Mouse (Mus musculus) liver, postnatal 0 days (tissue): ENCODE results near the gene Gm37240. TPM values are rescaled to one million over a fixed set of nuclear protein-coding genes. Genes with fewer than 3 reads are reported as not detected.

Experiments used
- ATAC-seq: fragments of 200-750 bp; cut with Nextera tagmentation; 2 replicates; pipeline ENCODE4 v1.8.0; 2017; ENCODE audit warnings: mild to moderate bottlenecking, moderate library complexity
- DNase-seq: peaks from one replicate; pipeline ENCODE4 v3.0.0-alpha.2; 2016
- H3K27ac ChIP-seq: fragments of 300-500 bp; sonication (generic); 2 replicates; pipeline ENCODE4 v1.5.1; 2014; ENCODE audit warnings: antibody characterized with exemption, moderate library complexity, mild to moderate bottlenecking, low read depth
- H3K27me3 ChIP-seq: fragments of 300-500 bp; sonication (generic); 2 replicates; pipeline ENCODE4 v1.6.1; 2014; ENCODE audit warnings: low read length, control low read depth, mixed read lengths; ENCODE audit not compliant: insufficient read depth
- H3K36me3 ChIP-seq: fragments of 300-500 bp; sonication (generic); replicated peaks from 2 replicates; pipeline ENCODE4 v1.6.1; 2014; ENCODE audit warnings: mild to moderate bottlenecking, control low read depth, low read length, moderate library complexity, mixed read lengths; ENCODE audit not compliant: insufficient read depth
- H3K4me1 ChIP-seq: fragments of 300-500 bp; sonication (generic); 2 replicates; pipeline ENCODE4 v1.6.1; 2014; ENCODE audit warnings: antibody characterized with exemption, mild to moderate bottlenecking, control low read depth; ENCODE audit not compliant: insufficient read depth
- H3K4me2 ChIP-seq: fragments of 300-500 bp; sonication (generic); 2 replicates; pipeline ENCODE4 v1.6.1; 2014; ENCODE audit warnings: low read depth, mild to moderate bottlenecking, low read length, moderate library complexity, mixed read lengths
- H3K4me3 ChIP-seq: fragments of 300-500 bp; sonication (generic); 2 replicates; pipeline ENCODE4 v1.5.1; 2014; ENCODE audit warnings: low read depth, low read length
- H3K9ac ChIP-seq: fragments of 300-500 bp; sonication (generic); replicated peaks from 2 replicates; pipeline ENCODE4 v1.6.1; 2014; ENCODE audit warnings: mild to moderate bottlenecking, moderate library complexity
- H3K9me3 ChIP-seq: fragments of 300-500 bp; sonication (generic); 2 replicates; pipeline ENCODE4 v1.6.1; 2016; ENCODE audit warnings: mild to moderate bottlenecking, control low read depth, low read length, mixed read lengths
- CTCF ChIP-seq: sonication (generic); IDR thresholded peaks from 2 replicates; pipeline ENCODE4 v1.5.1; 2016; ENCODE audit warnings: antibody characterized with exemption, low read depth
- EP300 ChIP-seq: IDR thresholded peaks from 2 replicates; pipeline ENCODE4 v1.6.1; 2016; ENCODE audit warnings: antibody characterized with exemption, low read depth, mild to moderate bottlenecking
- WGBS: fragments of 180-500 bp; shearing (Covaris S2); extraction: QIAGEN DNeasy Blood & Tissue Kit; methylation state at CpG from one replicate; pipeline ENCODE4 v1.1.7; 2014; ENCODE audit not compliant: insufficient replicate concordance; 5-methylcytosine and 5-hydroxymethylcytosine counted together
- polyA plus RNA-seq: library from polyadenylated mRNA; unstranded; fragments of >200 nt; fragmentation: Nextera tagmentation; extraction: Ambion mirVana; gene quantifications from 2 replicates; pipeline ENCODE4 v1.2.1, GENCODE M21; 2015

Gene Gm37240
- polyA plus RNA-seq, 1 experiment from 2014 or later, result 0.72 TPM

GRCm38 (mm10) chr3:85454001-85454400 is 433.3 kb downstream of the Gm37240 start:
- Histone ChIP-seq H3K4me2 (no peak overlapping the region), H3K27ac (no peak overlapping the region), H3K9ac (no peak overlapping the region), H3K4me3 (no peak overlapping the region), H3K36me3 (no peaks in the 10 kb centered on the region), H3K9me3 (no peaks in the 10 kb centered on the region), H3K27me3 (no peaks in the 10 kb centered on the region), H3K4me1 (no peaks in the 10 kb centered on the region)
- 63% methylated on average over 6 of the region's 6 CpGs for WGBS
- DNase-seq (no peak), ATAC-seq (no peak)
- no peak for TF ChIP-seq CTCF
- TF ChIP-seq EP300, result no peak

GRCm38 (mm10) chr3:85449461-85449860 is 437.9 kb downstream of the Gm37240 start:
- no peaks in the 10 kb centered on the region for H3K36me3 ChIP-seq
- no peaks in the 10 kb centered on the region for H3K9me3 ChIP-seq
- H3K4me2 ChIP-seq, result no peak overlapping the region
- H3K4me1 ChIP-seq, result no peaks in the 10 kb centered on the region
- H3K27me3 ChIP-seq, result no peaks in the 10 kb centered on the region
- ATAC-seq, result no peak
- TF ChIP-seq EP300 (no peak), CTCF (no peak)
- DNase-seq, result no peak
- H3K9ac ChIP-seq, result no peak overlapping the region
- 77% methylated on average over 4 of the region's 4 CpGs for WGBS
- H3K4me3 ChIP-seq, result no peak overlapping the region
- no peak overlapping the region for H3K27ac ChIP-seq

GRCm38 (mm10) chr3:85442781-85443180 is 444.5 kb downstream of the Gm37240 start:
- TF ChIP-seq EP300 (no peak), CTCF (no peak)
- Histone ChIP-seq H3K4me1 (no peaks in the 10 kb centered on the region), H3K4me2 (no peak overlapping the region), H3K27ac (no peak overlapping the region), H3K36me3 (no peaks in the 10 kb centered on the region), H3K9ac (no peak overlapping the region), H3K9me3 (no peaks in the 10 kb centered on the region), H3K27me3 (no peaks in the 10 kb centered on the region), H3K4me3 (no peak overlapping the region)
- no peak for ATAC-seq
- DNase-seq, result no peak
- 84% methylated on average over 5 of the region's 5 CpGs for WGBS

DNA sequence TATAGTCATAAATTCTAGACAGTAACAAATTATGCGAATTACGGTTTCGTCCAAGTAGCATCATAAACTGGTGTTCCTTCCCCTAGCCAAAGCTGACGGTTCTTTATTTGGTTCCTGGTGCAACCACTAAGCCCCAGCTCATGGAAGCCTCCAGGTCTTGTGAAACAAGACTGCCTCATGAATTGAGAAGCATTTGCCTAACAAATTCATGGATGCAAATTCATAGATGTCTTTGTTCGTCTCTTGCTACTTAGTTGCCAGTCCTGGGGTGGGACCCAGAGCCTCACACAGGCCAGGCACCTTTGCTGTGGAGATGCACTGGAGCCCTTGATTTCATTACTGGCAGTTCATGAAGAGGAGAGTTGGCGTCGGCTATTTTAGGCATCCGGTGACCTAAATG is 445.1 kb downstream of the Gm37240 start:
- H3K27me3 ChIP-seq, result no peaks in the 10 kb centered on the region
- no peaks in the 10 kb centered on the region for H3K36me3 ChIP-seq
- H3K4me1 ChIP-seq, result no peaks in the 10 kb centered on the region
- DNase-seq, result no peak
- H3K9me3 ChIP-seq, result no peaks in the 10 kb centered on the region
- no peak overlapping the region for H3K9ac ChIP-seq
- no peak overlapping the region for H3K27ac ChIP-seq
- TF ChIP-seq CTCF (no peak), EP300 (no peak)
- H3K4me2 ChIP-seq, result no peak overlapping the region
- 80% methylated on average over 8 of the region's 8 CpGs for WGBS
- no peak for ATAC-seq
- H3K4me3 ChIP-seq, result no peak overlapping the region

DNA sequence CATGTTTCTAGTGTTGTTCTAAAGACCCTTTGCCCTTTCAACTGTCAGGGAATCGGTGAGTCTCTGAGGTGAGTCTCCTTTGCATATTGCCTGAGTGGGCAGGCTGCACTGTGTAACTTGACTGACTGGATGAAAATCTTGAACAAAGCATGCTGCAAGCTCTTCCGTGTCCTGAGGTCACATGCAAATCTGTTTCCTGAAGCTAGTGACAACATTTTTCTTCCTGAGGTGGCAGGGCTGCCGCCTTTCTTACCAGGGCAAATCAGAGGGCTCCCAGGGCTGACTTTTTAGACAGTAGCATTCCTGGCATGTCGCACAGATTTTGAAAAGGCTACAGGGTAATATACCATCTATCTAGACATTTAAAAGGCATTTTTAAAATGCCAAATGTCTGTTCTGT is 451.9 kb downstream of the Gm37240 start:
- Histone ChIP-seq H3K36me3 (no peaks in the 10 kb centered on the region), H3K9me3 (no peaks in the 10 kb centered on the region), H3K27ac (no peak overlapping the region), H3K27me3 (no peaks in the 10 kb centered on the region), H3K4me3 (no peak overlapping the region), H3K4me2 (no peak overlapping the region), H3K9ac (no peak overlapping the region), H3K4me1 (no peaks in the 10 kb centered on the region)
- 52% methylated on average over 4 of the region's 4 CpGs for WGBS
- TF ChIP-seq CTCF (no peak), EP300 (no peak)
- DNase-seq (no peak), ATAC-seq (no peak)

- Histone ChIP-seq H3K27ac (no peak overlapping the region), H3K4me3 (no peak overlapping the region), H3K4me1 (no peaks in the 10 kb centered on the region), H3K4me2 (no peak overlapping the region), H3K9me3 (no peaks in the 10 kb centered on the region), H3K9ac (no peak overlapping the region), H3K36me3 (no peaks in the 10 kb centered on the region), H3K27me3 (no peaks in the 10 kb centered on the region)
- DNase-seq (no peak), ATAC-seq (no peak)
- TF ChIP-seq CTCF (no peak), EP300 (no peak)
- 83% methylated on average over 4 of the region's 4 CpGs for WGBS
These were observed 456.1 kb downstream of the Gm37240 start for GRCm38 (mm10) chr3:85431208-85431607.

DNA sequence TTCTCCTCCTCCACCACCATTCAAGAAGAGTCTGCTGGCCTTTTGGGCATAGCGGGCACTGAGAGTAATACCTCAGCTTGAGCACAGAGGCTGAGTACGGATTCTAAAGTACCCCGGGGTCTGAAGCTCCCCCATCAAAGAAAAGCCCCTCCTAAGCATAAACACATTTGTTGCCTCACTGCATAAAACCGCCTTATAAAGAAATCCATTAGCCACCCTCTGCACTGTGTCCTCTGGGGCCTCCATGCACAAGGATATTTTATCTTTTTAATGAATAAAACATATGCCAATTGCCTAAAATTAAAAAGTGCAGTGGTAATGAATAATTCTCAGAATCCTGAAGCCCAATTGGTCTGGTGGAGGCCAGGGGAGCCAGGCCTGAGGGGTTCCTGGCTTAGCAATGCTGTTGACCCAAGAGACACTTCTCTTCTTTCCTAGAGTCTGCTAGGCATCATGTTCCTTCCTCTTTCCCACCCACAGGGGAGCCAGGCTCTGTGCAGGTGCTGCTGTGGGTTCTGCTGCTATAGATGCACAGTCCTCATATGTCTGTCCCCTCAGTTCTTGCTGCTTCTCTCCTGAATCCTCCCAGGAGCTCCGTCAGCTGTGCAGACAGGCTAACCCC is 463.8 kb downstream of the Gm37240 start:
- ATAC-seq (no peak), DNase-seq (no peak)
- Histone ChIP-seq H3K4me3 (no peak overlapping the region), H3K9ac (no peak overlapping the region), H3K9me3 (no peaks in the 10 kb centered on the region), H3K27me3 (no peaks in the 10 kb centered on the region), H3K27ac (no peak overlapping the region), H3K4me1 (no peaks in the 10 kb centered on the region), H3K4me2 (no peak overlapping the region), H3K36me3 (no peaks in the 10 kb centered on the region)
- 78% methylated on average over 5 of the region's 5 CpGs for WGBS
- TF ChIP-seq CTCF, result no peak
- TF ChIP-seq EP300, result no peak
